Mouse (Mus musculus) small intestine, adult 2 months (tissue): Measurements from ENCODE around the gene Atl1. TPM values are rescaled to one million over a fixed set of nuclear protein-coding genes. Genes with fewer than 3 reads are reported as not detected.
A peak's percentile ranks its signal among the peaks of the same experiment; 100 is the strongest.

Experiments
- H3K27ac ChIP-seq: fragments of 200-500 bp; 2 replicates; pipeline ENCODE4 v1.5.1; 2012; ENCODE audit warnings: low read depth, low read length, control low read depth, inconsistent platforms; ENCODE audit not compliant: insufficient read depth
- H3K27me3 ChIP-seq: fragments of 200-500 bp; 2 replicates; pipeline ENCODE4 v1.6.1; 2012; ENCODE audit warnings: mild to moderate bottlenecking, moderate library complexity, low read length, inconsistent platforms; ENCODE audit not compliant: control insufficient read depth, insufficient read depth
- H3K36me3 ChIP-seq: fragments of 200-500 bp; 2 replicates; pipeline ENCODE4 v1.6.1; 2012; ENCODE audit warnings: mild to moderate bottlenecking, low read length, control low read depth, inconsistent platforms; ENCODE audit not compliant: control insufficient read depth, insufficient read depth
- H3K4me1 ChIP-seq: fragments of 200-500 bp; 2 replicates; pipeline ENCODE4 v1.6.1; 2012; ENCODE audit warnings: low read length, inconsistent platforms, mixed read lengths; ENCODE audit not compliant: control insufficient read depth, insufficient read depth, insufficient read length
- H3K4me3 ChIP-seq: fragments of 200-500 bp; 2 replicates; pipeline ENCODE4 v1.5.1; 2012; ENCODE audit warnings: low read depth, mild to moderate bottlenecking, control low read depth, inconsistent platforms, low read length, moderate library complexity
- CTCF ChIP-seq: fragments of 200-500 bp; IDR thresholded peaks from 2 replicates; pipeline ENCODE4 v1.5.1; 2012; ENCODE audit warnings: low read depth, mild to moderate bottlenecking, control low read depth, inconsistent platforms, low read length, moderate library complexity, mixed read lengths; ENCODE audit not compliant: insufficient replicate concordance, insufficient read length; ENCODE audit errors: extremely low read depth
- POLR2A ChIP-seq: fragments of 200-500 bp; IDR thresholded peaks from 2 replicates; pipeline ENCODE4 v1.6.1; 2012; ENCODE audit warnings: low read depth, mild to moderate bottlenecking, control low read depth, inconsistent platforms, low read length, moderate library complexity
- WGBS: fragments of 180-500 bp; shearing (Covaris S2); methylation state at CpG from one replicate; pipeline ENCODE4 v1.1.7; 2018; 5-methylcytosine and 5-hydroxymethylcytosine counted together
- polyA plus RNA-seq: library from polyadenylated mRNA; depleted of rRNA; stranded (reverse); fragments of >200 nt; gene quantifications from 2 replicates; pipeline ENCODE4 v1.2.3, GENCODE M21; 2012

Gene Atl1
- polyA plus RNA-seq, 1 experiment: 0.41 TPM

DNA sequence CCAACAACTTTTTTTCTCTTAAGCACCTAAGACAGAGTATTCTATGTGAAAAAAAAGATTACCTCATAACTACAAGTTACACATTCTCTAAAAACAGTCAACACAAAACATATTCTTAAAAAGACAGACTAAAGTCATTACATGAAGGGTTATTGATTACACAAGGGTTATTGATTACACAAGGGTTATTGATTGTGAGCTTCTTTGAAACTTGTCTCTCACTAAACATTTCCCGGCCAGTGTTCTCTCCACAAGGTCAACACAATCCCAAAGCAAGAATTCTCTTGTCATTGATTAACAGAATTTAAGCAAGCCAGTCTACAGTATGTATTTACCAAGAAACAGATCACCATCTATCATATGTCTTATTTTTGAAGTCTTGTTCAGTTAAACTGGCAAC, 29.7 kb downstream of the Atl1 start:
- no peaks in the 10 kb centered on the region for H3K4me1 ChIP-seq
- no peaks in the 10 kb centered on the region for H3K36me3 ChIP-seq
- H3K27ac ChIP-seq: no peak overlapping the region
- H3K27me3 ChIP-seq: no peaks in the 10 kb centered on the region
- no peak overlapping the region for H3K4me3 ChIP-seq
- 34% methylated on average over 1 of the region's 1 CpGs for WGBS
- TF ChIP-seq CTCF (no peak), POLR2A (no peak)

DNA sequence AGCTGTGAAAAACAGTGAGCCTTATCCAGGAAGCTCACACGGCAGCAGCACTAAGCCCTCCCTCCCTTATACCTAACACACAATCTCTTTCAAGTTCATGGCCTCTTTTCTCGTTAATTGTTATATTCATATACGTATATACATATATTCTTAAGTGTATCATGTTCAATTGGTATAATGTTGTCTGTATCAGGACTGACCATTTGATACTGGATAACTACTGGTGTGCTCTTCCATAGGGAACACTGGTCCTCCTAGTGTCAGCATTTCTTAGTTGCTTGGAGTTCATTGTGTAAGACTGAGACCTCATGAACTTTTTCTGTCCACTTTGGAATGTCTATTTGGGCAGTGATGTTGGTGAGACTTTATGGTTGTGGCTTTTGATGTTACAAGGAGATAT, 30.7 kb downstream of the Atl1 start:
- H3K27ac ChIP-seq: no peak overlapping the region
- no peaks in the 10 kb centered on the region for H3K27me3 ChIP-seq
- H3K4me1 ChIP-seq: no peaks in the 10 kb centered on the region
- 88% methylated on average over 3 of the region's 3 CpGs for WGBS
- no peaks in the 10 kb centered on the region for H3K36me3 ChIP-seq
- TF ChIP-seq POLR2A (no peak), CTCF (no peak)
- H3K4me3 ChIP-seq: no peak overlapping the region

- 54% methylated on average over 3 of the region's 3 CpGs for WGBS
- Histone ChIP-seq H3K4me3 (no peak overlapping the region), H3K27me3 (no peaks in the 10 kb centered on the region), H3K36me3 (no peaks in the 10 kb centered on the region), H3K27ac (no peak overlapping the region), H3K4me1 (no peaks in the 10 kb centered on the region)
- TF ChIP-seq POLR2A: no peak
- no peak for TF ChIP-seq CTCF
These were observed 31.2 kb downstream of the Atl1 start for GRCm38 (mm10) chr12:69923603-69924002.

DNA sequence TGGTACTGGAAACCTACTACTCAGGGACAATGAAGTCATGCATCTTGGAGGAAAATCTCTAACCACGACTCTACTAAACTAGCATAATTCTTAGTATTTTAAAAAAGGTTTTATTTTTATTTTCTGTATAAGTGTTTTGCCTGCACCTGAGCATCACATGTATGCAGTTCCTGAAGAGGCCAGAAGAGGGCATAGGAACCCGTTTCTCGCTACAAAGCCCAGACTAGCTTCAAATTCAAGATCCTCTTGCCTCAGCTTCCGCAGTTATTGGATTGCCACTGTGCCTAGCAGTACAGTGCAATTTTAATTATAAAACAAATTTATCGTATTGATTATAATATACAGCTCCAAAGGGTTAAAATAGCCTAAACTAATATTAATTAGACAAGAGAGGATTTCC, 31.6 kb downstream of the Atl1 start:
- no peak overlapping the region for H3K4me3 ChIP-seq
- H3K27me3 ChIP-seq: no peaks in the 10 kb centered on the region
- no peaks in the 10 kb centered on the region for H3K4me1 ChIP-seq
- no peaks in the 10 kb centered on the region for H3K36me3 ChIP-seq
- no peak overlapping the region for H3K27ac ChIP-seq
- TF ChIP-seq CTCF (peak; percentile 43; the same call in 1 of the 2 replicates), POLR2A (no peak)
- 23% methylated on average over 5 of the region's 5 CpGs for WGBS

DNA sequence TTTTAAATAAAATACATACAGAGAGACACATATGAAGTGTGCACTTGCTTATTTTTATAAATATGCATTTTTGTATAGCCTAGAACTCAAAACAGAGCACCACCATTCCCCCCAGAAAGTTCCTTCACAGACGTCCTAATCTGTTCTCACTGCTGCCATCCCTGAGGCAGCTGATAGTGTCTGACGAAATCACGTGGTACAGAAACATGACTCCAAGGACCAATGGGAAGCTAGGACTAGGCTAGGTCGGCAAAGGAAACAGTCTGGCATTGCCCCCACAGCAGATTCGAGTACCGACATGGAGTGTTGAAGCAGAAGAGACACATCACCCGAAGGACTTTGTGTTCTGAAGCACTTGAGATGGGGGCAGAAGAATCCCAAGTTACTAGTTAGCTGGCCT, 34.3 kb downstream of the Atl1 start:
- WGBS: 57% methylated on average over 7 of the region's 7 CpGs

DNA sequence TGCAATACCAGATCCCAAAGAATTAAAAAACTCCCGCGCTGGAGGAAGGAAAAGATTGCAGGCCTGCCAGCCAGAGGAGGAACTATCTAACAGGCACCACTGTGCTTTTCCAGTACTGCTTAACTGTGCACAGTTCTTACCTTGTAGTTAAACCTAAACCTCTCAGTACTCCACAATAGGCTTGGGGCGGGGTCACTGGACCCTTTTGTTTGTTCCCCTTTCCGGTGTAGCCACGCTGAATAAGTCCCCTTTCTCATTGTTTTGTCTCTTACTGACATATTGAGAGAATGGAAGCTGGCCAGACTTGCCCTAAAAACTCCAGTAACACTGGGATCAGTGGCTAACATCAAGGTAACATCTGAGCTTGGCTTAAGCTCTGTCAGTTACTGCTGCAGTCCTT, 45.3 kb downstream of the Atl1 start:
- TF ChIP-seq POLR2A (no peak), CTCF (no peak)
- no peaks in the 10 kb centered on the region for H3K4me1 ChIP-seq
- no peak overlapping the region for H3K4me3 ChIP-seq
- no peaks in the 10 kb centered on the region for H3K36me3 ChIP-seq
- H3K27me3 ChIP-seq: no peaks in the 10 kb centered on the region
- WGBS: 76% methylated on average over 5 of the region's 5 CpGs
- no peak overlapping the region for H3K27ac ChIP-seq

More for the DNA sequence above, 34.3 kb downstream of the Atl1 start:
- no peak overlapping the region for H3K4me3 ChIP-seq
- TF ChIP-seq POLR2A: no peak
- TF ChIP-seq CTCF: no peak
- no peaks in the 10 kb centered on the region for H3K4me1 ChIP-seq
- no peaks in the 10 kb centered on the region for H3K36me3 ChIP-seq
- no peaks in the 10 kb centered on the region for H3K27me3 ChIP-seq
- H3K27ac ChIP-seq: no peak overlapping the region

- Histone ChIP-seq H3K36me3 (no peaks in the 10 kb centered on the region), H3K4me3 (no peak overlapping the region), H3K27me3 (no peaks in the 10 kb centered on the region), H3K4me1 (no peaks in the 10 kb centered on the region), H3K27ac (no peak overlapping the region)
- whole genome bisulfite sequencing: 72% methylated on average over 2 of the region's 2 CpGs
- TF ChIP-seq CTCF: no peak
- TF ChIP-seq POLR2A: no peak
These were observed 46.9 kb downstream of the Atl1 start for GRCm38 (mm10) chr12:69939291-69939690.

DNA sequence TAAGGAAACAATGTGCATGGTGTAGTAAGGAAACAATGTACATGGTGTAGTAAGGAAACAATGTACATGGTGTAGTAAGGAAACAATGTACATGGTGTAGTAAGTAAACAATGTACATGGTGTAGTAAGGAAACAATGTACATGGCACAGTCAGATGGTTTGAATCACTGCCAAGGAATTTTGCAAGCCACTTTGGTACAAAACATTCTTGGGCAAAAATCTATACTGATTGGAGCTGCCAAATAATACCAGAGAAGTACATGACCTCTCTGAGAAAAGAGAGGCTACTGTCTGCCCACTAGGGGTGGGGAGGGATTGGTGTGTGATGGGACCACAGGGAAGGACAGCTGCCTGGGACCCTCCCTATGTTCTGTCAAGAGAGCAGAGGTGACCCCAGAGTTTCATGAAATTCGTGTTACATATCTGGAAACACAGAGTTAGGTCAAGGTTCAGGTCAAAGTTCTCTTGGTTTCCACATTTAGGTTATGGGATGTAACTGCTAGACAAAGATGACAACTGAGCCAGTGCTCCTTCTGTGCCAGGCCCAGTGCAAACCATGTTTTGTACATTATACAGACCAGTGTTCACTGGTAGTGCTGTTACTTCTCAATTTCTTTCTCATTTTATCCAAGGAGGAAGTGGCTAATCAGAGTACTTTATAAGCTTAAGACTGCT, 49.4 kb downstream of the Atl1 start:
- H3K27me3 ChIP-seq: no peaks in the 10 kb centered on the region
- H3K36me3 ChIP-seq: no peaks in the 10 kb centered on the region
- WGBS: 20% methylated on average over 1 of the region's 1 CpGs
- H3K27ac ChIP-seq: no peak overlapping the region
- TF ChIP-seq CTCF (no peak), POLR2A (no peak)
- no peaks in the 10 kb centered on the region for H3K4me1 ChIP-seq
- no peak overlapping the region for H3K4me3 ChIP-seq
